Mouse (Mus musculus) midbrain, embryonic 11.5 days (tissue): Measurements from ENCODE around the gene Primpol. TPM values are rescaled to one million over a fixed set of nuclear protein-coding genes. Genes with fewer than 3 reads are reported as not detected.

Source experiments
- ATAC-seq: fragments of 200-750 bp; cut with Nextera tagmentation; 2 replicates; pipeline ENCODE4 v1.8.0; 2017; ENCODE audit warnings: moderate TSS enrichment, moderate library complexity; ENCODE audit not compliant: low FRiP score
- DNase-seq: peaks from one replicate; pipeline ENCODE4 v3.0.0; 2015; ENCODE audit warnings: low spot score; ENCODE audit errors: missing footprints
- H3K27ac ChIP-seq: fragments of 300-500 bp; sonication (generic); 2 replicates; pipeline ENCODE4 v1.5.1; 2014; ENCODE audit warnings: low read depth, low read length
- H3K27me3 ChIP-seq: fragments of 300-500 bp; sonication (generic); 2 replicates; pipeline ENCODE4 v1.6.1; 2014; ENCODE audit warnings: mild to moderate bottlenecking, low read length, moderate library complexity, mixed read lengths; ENCODE audit not compliant: control insufficient read depth, insufficient read depth
- H3K36me3 ChIP-seq: fragments of 300-500 bp; sonication (generic); 2 replicates; pipeline ENCODE4 v1.6.1; 2014; ENCODE audit warnings: mild to moderate bottlenecking, low read length, moderate library complexity, mixed read lengths; ENCODE audit not compliant: control insufficient read depth, insufficient read depth
- H3K4me1 ChIP-seq: fragments of 300-500 bp; sonication (generic); 2 replicates; pipeline ENCODE4 v1.6.1; 2014; ENCODE audit warnings: low read length; ENCODE audit not compliant: control insufficient read depth, insufficient read depth
- H3K4me2 ChIP-seq: fragments of 300-500 bp; sonication (generic); 2 replicates; pipeline ENCODE4 v1.6.1; 2014; ENCODE audit warnings: mild to moderate bottlenecking, moderate library complexity
- H3K4me3 ChIP-seq: fragments of 300-500 bp; sonication (generic); 2 replicates; pipeline ENCODE4 v1.5.1; 2014; ENCODE audit warnings: low read depth, low read length
- H3K9ac ChIP-seq: fragments of 300-500 bp; sonication (generic); 2 replicates; pipeline ENCODE4 v1.6.1; 2014; ENCODE audit warnings: low read length
- H3K9me3 ChIP-seq: fragments of 300-500 bp; sonication (generic); 2 replicates; pipeline ENCODE4 v1.6.1; 2016; ENCODE audit warnings: low read length; ENCODE audit not compliant: control insufficient read depth
- WGBS: fragments of 180-500 bp; shearing (Covaris S2); extraction: QIAGEN DNeasy Blood & Tissue Kit; methylation state at CpG from one replicate; pipeline ENCODE4 v1.1.7; 2014; 5-methylcytosine and 5-hydroxymethylcytosine counted together
- polyA plus RNA-seq: library from polyadenylated mRNA; unstranded; fragments of >200 nt; fragmentation: Nextera tagmentation; extraction: Ambion mirVana; gene quantifications from 2 replicates; pipeline ENCODE4 v1.2.1, GENCODE M21; 2014

Primpol gene
- polyA plus RNA-seq, 1 experiment from 2014 or later: 8.6 TPM

GRCm38 (mm10) chr8:46613377-46613776 lies 3.6 kb downstream of the Primpol start:
- no peak overlapping the region for H3K27ac ChIP-seq
- no peaks in the 10 kb centered on the region for H3K9me3 ChIP-seq
- no peak for DNase-seq
- H3K4me2 ChIP-seq: no peak overlapping the region
- no peak overlapping the region for H3K4me3 ChIP-seq
- H3K27me3 ChIP-seq: no peaks in the 10 kb centered on the region
- no peaks in the 10 kb centered on the region for H3K36me3 ChIP-seq
- H3K9ac ChIP-seq: no peak overlapping the region
- no peak for ATAC-seq
- H3K4me1 ChIP-seq: peaks cover 7% of the 10 kb centered on the region; the same call in 1 of the 2 replicates
- 78% methylated on average over 4 of the region's 4 CpGs for WGBS

GRCm38 (mm10) chr8:46612913-46613312 lies 4.1 kb downstream of the Primpol start:
- ATAC-seq (no peak), DNase-seq (no peak)
- no peak overlapping the region for H3K4me2 ChIP-seq
- H3K9me3 ChIP-seq: no peaks in the 10 kb centered on the region
- 0 out of 2 replicates have a peak, but pooled peaks cover 4% of the 10 kb centered on the region for H3K4me1 ChIP-seq
- H3K36me3 ChIP-seq: no peaks in the 10 kb centered on the region
- 91% methylated on average over 4 of the region's 4 CpGs for WGBS
- no peaks in the 10 kb centered on the region for H3K27me3 ChIP-seq
- no peak overlapping the region for H3K4me3 ChIP-seq
- H3K9ac ChIP-seq: no peak overlapping the region
- H3K27ac ChIP-seq: no peak overlapping the region

- Histone ChIP-seq H3K27me3 (no peaks in the 10 kb centered on the region), H3K4me1 (0 out of 2 replicates have a peak, but pooled peaks cover 3% of the 10 kb centered on the region), H3K4me2 (no peak overlapping the region), H3K4me3 (no peak overlapping the region), H3K9ac (no peak overlapping the region), H3K36me3 (no peaks in the 10 kb centered on the region), H3K9me3 (no peaks in the 10 kb centered on the region), H3K27ac (no peak overlapping the region)
- DNase-seq (no peak), ATAC-seq (no peak)
- WGBS: 91% methylated on average over 8 of the region's 8 CpGs
Measured at GRCm38 (mm10) chr8:46611557-46611956, 5.5 kb downstream of the Primpol start.

- 92% methylated on average over 1 of the region's 1 CpGs for WGBS
- no peak for ATAC-seq
- no peaks in the 10 kb centered on the region for H3K9me3 ChIP-seq
Measured at GRCm38 (mm10) chr8:46606930-46607329, 10.1 kb downstream of the Primpol start.

GRCm38 (mm10) chr8:46603587-46603986 lies 13.4 kb downstream of the Primpol start:
- Histone ChIP-seq H3K36me3 (no peaks in the 10 kb centered on the region), H3K4me2 (no peak overlapping the region), H3K4me3 (no peak overlapping the region), H3K9ac (no peak overlapping the region), H3K4me1 (no peaks in the 10 kb centered on the region), H3K9me3 (no peaks in the 10 kb centered on the region), H3K27ac (no peak overlapping the region), H3K27me3 (no peaks in the 10 kb centered on the region)
- ATAC-seq: no peak
- 88% methylated on average over 5 of the region's 5 CpGs for WGBS
- no peak for DNase-seq

More at GRCm38 (mm10) chr8:46606930-46607329, 10.1 kb downstream of the Primpol start:
- H3K4me1 ChIP-seq: no peaks in the 10 kb centered on the region
- H3K36me3 ChIP-seq: no peaks in the 10 kb centered on the region
- no peak overlapping the region for H3K4me3 ChIP-seq
- DNase-seq: no peak
- no peaks in the 10 kb centered on the region for H3K27me3 ChIP-seq
- no peak overlapping the region for H3K27ac ChIP-seq
- no peak overlapping the region for H3K9ac ChIP-seq
- H3K4me2 ChIP-seq: no peak overlapping the region

- DNase-seq (no peak), ATAC-seq (no peak)
- Histone ChIP-seq H3K4me3 (no peak overlapping the region), H3K9ac (no peak overlapping the region), H3K4me1 (no peaks in the 10 kb centered on the region), H3K9me3 (no peaks in the 10 kb centered on the region), H3K27ac (no peak overlapping the region), H3K27me3 (no peaks in the 10 kb centered on the region), H3K36me3 (no peaks in the 10 kb centered on the region), H3K4me2 (no peak overlapping the region)
- 83% methylated on average over 10 of the region's 10 CpGs for WGBS
Measured at GRCm38 (mm10) chr8:46600959-46601707, 15.9 kb downstream of the Primpol start.

- no peak for DNase-seq
- 92% methylated on average over 7 of the region's 7 CpGs for WGBS
- Histone ChIP-seq H3K27me3 (no peaks in the 10 kb centered on the region), H3K9me3 (no peaks in the 10 kb centered on the region), H3K9ac (no peak overlapping the region), H3K36me3 (no peaks in the 10 kb centered on the region), H3K27ac (no peak overlapping the region), H3K4me3 (no peak overlapping the region), H3K4me1 (no peaks in the 10 kb centered on the region), H3K4me2 (no peak overlapping the region)
- ATAC-seq: no peak
Measured at GRCm38 (mm10) chr8:46599314-46599904, 17.6 kb downstream of the Primpol start.

- no peaks in the 10 kb centered on the region for H3K27me3 ChIP-seq
- no peak for DNase-seq
- no peak overlapping the region for H3K4me3 ChIP-seq
- H3K9ac ChIP-seq: no peak overlapping the region
- no peaks in the 10 kb centered on the region for H3K9me3 ChIP-seq
- no peak for ATAC-seq
- no peaks in the 10 kb centered on the region for H3K4me1 ChIP-seq
- no peaks in the 10 kb centered on the region for H3K36me3 ChIP-seq
- H3K4me2 ChIP-seq: no peak overlapping the region
- H3K27ac ChIP-seq: no peak overlapping the region
- WGBS: 90% methylated on average over 5 of the region's 5 CpGs
Measured at GRCm38 (mm10) chr8:46598753-46599152, 18.3 kb downstream of the Primpol start.

GRCm38 (mm10) chr8:46598114-46598513 lies 18.9 kb downstream of the Primpol start:
- Histone ChIP-seq H3K4me3 (no peak overlapping the region), H3K27ac (no peak overlapping the region), H3K9ac (no peak overlapping the region), H3K4me1 (no peaks in the 10 kb centered on the region), H3K4me2 (no peak overlapping the region), H3K27me3 (no peaks in the 10 kb centered on the region), H3K36me3 (no peaks in the 10 kb centered on the region), H3K9me3 (no peaks in the 10 kb centered on the region)
- WGBS: 95% methylated on average over 2 of the region's 2 CpGs
- ATAC-seq (no peak), DNase-seq (no peak)
